Mouse (Mus musculus) activated CD4-positive, CD25-positive, alpha-beta regulatory T cell, adult 4 months (primary cell): ENCODE results near the gene Zmiz1. TPM values are rescaled to one million over a fixed set of nuclear protein-coding genes. Genes with fewer than 3 reads are reported as not detected.

Experiments used
- ATAC-seq: one replicate; pipeline ENCODE4 v1.8.0; 2017
- polyA plus RNA-seq, 2 experiments: library from polyadenylated mRNA; unstranded; fragments of 100-300 nt; shearing (Covaris generic); gene quantifications; one replicate each; pipeline ENCODE4 v1.2.1; 2017

Zmiz1 gene
- polyA plus RNA-seq, 2 experiments from 2014 or later = 23.8 to 27.9 TPM

- ATAC-seq = no peak
Measured at GRCm38 (mm10) chr14:25515924-25516323, 56.9 kb downstream of the Zmiz1 start.

GRCm38 (mm10) chr14:25516640-25517591, 57.9 kb downstream of the Zmiz1 start:
- ATAC-seq = peak; percentile 92

- no peak for ATAC-seq
Measured at GRCm38 (mm10) chr14:25518645-25519044, 59.7 kb downstream of the Zmiz1 start.

DNA sequence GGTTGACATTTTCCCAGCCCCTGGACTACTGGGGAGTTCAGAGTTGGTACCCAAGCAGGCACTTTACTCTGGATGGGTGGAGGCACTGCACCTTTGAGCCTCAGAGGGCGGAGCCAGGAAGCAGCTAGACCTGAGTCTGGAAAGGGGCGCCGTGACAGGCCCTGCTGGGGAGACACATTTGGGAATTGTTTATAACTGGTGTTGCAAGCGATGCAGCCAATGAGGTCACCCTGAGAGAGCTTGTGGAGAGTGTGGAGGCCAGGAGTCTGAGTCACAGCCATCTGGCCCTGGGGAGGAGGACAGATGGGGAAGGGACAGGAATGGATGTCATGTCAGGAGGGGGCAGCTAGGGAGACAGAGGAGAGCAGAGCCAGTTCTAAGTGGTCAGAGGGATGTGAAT, 60.7 kb downstream of the Zmiz1 start:
- no peak for ATAC-seq

DNA sequence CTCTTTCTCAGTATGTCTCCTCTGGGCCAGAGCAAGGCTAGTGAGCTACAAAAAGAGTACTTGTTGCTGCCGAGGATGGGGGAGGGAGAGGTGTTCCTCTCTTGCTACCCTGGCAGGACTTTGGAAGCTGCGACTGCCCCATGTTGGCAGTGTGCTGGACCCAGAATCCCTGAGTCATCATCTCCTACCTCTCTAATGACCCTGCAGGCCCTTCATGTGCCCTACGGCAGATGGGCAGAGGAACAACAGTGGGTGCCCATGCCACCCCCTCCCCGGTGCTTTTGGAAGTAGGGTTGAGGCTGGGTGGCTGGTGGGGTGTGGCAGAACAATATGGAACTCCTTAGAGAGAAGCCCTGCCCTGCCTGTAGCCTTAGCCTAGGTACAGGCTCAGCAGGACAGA, 61.6 kb downstream of the Zmiz1 start:
- no peak for ATAC-seq

DNA sequence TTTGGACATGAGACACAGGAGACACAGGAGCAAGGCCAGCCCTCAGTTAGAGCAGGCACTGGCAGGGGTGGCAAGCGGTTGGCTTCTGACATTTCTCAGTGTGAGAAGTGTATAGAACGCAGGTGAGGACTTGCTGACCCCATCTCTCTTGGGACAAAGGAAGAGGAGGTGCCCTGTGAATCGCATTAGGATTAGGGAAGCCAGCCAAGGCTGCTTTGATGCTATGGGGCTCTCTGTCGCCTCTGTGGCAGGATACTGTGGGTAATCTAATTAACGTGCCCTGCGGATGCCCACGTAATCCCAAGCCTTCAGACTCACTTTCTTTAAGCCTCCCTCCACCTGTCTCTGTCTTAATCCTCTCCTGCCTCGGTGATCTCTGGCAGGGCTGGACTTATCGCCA, 62.0 kb downstream of the Zmiz1 start:
- no peak for ATAC-seq

DNA sequence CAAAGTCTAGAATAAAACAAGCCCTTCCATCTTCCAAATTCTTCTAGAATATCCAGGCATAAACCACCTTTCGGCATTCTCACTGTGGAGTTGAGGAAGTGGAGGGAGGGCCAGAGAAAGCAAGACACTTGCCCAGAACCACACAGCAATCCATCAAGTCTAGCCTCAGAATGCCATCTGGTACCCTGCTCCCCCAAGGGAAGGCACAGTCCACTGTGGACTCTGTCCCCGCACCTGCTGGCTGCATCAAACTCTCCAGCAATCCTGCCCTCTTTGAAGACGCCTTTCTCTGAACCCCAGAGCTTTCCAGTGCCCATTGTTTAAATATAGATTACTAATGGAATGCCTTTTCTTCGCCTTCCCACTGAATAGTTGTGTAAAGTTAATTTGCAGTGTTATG, 62.5 kb downstream of the Zmiz1 start:
- ATAC-seq = no peak

DNA sequence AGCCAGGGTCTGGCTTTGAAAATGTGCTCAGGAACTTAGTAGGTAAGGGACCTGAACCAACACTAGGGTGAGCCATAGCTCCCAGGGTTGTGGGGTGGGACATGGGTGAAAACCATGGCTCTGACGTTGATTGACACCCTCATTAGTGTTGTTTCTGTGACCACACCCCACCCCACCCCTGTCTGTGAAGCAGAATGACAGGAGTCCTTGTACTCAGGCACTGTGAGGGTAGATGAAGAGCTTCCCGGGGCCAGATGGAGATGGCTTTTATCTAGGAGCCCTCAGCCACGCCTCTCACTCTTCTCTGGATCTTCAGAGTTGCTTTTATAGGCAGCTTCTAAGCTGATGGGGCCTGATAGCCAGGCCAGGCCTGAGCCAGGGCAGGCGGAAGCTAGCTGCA, 63.4 kb downstream of the Zmiz1 start:
- ATAC-seq = no peak

GRCm38 (mm10) chr14:25523230-25524110, 64.5 kb downstream of the Zmiz1 start:
- no peak for ATAC-seq

DNA sequence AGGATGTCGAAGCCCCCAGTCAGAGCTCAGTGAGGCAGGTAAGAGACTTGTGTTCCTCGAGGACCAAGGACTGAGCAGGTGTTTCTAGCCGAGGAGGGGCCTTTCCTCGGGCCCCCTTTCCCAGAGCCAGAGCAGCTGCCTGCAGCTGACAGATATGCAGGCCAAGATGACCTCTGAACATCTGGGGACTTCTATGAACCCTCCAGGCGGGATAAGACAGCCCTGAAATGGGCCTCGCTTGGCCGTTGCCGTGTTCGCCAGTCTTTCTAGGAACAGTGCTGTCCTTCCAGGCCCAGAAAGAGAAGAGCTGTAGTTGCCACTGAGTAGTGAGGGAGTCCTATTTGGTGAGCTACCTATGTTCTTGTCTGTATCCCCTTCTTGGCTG, 65.1 kb downstream of the Zmiz1 start:
- ATAC-seq = no peak

DNA sequence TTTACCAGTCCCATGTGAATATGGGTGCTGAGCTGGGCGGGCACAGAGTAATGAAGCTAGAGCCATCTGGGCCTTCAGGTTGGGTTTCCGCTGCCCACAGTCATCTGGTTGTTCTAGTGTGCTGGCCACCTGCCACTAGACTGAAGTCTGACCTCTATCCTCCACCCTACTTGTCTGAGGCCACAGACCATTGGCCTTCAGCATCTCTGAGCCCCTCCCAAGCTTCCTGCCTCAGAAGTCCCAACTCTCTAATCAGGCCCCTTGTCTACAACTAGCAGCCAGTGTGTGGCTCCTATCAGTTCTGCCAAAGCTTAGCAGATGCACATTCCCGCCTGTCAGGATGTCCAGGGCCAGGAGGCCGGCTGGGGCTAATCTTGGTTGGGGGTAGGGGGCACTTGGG, 65.9 kb downstream of the Zmiz1 start:
- no peak for ATAC-seq

DNA sequence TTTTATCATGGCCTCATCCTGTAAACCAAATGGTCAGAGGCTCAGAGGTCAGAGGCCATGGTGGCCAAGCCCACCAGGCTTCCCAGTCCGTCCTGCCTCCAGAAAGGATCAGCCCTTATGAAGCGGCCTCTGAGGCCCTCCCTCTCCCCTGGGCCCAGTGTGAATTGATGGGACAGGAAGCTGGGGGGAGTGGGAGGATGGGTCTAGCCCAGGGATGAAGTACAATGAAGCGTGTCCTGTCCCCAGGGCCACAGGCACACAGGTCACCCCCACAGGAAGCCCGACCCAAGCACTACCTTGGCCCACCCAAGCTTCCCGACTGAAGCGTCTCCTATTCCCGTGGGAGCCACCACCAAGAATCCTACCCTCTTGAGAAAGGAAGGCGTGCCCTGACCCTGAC, 66.7 kb downstream of the Zmiz1 start:
- no peak for ATAC-seq

- ATAC-seq = no peak
Measured at GRCm38 (mm10) chr14:25526872-25527271, 67.9 kb downstream of the Zmiz1 start.

DNA sequence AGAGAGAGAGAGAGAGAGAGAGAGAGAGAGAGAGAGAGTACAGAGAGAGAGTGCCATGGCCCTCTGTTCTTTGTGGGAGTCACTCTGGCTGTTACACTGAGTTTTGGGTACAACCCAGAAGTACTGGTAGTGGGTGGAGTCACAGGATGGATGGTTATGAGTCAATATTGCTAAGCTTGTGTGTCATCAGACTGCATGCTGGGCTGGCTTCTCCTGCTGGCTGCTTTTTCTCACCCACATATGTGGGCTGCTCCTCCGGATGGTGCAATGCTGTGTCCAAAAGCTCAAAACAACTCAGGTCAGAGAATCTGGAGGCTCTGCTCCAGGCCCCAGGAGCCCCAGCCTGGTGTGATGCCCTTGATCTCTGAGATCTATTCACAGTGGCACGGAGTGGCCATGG, 68.3 kb downstream of the Zmiz1 start:
- peak; percentile 97 for ATAC-seq

- ATAC-seq = no peak
Measured at GRCm38 (mm10) chr14:25530342-25530741, 71.4 kb downstream of the Zmiz1 start.

DNA sequence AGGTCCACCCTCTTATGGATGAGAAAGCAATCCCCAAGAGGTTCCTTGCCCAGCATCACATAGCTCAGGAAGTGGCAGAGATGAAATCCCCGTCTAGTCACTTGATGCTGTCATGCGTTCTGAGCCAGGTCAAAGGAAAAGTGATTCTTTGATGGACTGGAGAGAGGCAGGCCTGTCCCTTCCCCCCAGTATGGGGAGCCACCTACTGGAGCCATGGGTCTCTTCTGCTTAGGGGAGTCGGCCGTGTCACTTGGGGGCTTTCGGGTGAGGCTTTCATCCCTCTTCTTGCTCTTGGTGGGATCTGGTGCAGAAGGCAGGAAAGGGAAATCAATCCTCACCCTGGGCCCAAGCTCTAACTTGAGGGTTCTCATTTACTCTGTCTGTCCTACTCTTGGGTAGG, 71.8 kb downstream of the Zmiz1 start:
- ATAC-seq = no peak

GRCm38 (mm10) chr14:25533010-25533409, 74.0 kb downstream of the Zmiz1 start:
- ATAC-seq = no peak

DNA sequence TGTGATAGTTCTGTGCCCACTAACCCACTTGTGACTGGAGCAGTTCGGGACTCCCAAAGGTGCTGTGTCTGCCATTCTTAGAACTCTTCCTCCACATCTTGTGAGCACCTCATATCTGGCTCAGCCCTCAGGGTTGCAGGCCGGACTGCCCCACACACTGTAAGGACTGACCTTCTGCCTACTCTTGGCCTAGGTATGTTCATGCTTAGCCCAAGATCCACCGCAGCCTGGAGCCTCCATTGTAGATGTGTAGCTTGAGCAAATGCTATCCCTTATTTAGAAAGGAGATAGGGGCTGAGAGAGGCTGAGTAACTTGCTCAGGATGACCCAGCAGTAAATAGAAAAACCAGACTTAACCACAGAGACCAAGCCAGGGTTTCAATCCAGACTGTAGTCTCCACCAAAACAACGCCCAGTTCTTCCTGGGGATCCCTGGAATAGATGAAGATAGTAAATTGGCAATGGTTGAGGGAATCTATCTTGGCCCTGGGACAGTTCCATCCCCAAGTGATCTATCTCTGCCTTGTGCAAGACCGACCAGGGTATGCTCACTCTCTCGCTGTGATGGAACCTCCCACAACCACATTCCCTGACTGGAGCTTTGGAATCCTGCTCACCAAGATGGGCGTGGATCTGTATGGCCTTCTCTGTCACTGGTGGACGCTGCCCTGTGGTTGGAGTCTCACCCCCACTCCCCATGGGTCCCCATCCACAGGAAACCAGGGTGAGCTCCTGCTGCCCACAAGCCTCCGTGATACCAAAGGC, 74.8 kb downstream of the Zmiz1 start:
- ATAC-seq = no peak

GRCm38 (mm10) chr14:25534396-25534769, 75.4 kb downstream of the Zmiz1 start:
- ATAC-seq = no peak

DNA sequence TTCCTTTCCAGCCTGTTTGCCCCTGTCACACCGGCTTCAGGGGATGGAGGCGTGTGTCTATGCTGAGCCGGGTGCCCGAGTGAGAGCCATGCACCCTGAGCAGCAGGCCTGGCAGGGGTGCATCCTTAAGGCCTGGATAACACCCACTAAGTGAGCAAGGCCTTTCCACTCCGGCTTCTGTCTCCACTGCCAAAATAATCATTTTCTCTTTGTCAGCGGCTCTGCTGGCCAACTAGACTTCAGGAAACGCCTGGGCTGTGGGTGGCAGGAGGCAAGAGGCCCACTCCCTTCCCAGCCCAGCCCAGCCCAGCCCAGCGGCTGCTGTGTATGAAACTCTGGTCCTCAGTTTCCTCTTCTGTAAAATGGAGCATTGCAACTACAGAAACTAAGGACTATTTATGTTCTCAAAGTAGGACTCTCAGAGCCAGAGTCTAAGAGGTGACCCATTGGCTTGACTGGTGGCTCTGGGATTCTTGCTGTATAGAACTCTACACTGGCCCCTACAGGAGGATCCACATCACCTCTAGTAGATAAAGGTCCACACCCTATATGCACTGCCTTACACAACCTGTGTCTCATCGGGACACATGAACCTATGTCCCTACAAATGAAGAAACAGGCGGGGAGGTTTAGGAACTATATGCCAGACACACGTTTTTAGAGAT, 76.1 kb downstream of the Zmiz1 start:
- ATAC-seq = no peak

GRCm38 (mm10) chr14:25535583-25535943, 76.6 kb downstream of the Zmiz1 start:
- no peak for ATAC-seq

DNA sequence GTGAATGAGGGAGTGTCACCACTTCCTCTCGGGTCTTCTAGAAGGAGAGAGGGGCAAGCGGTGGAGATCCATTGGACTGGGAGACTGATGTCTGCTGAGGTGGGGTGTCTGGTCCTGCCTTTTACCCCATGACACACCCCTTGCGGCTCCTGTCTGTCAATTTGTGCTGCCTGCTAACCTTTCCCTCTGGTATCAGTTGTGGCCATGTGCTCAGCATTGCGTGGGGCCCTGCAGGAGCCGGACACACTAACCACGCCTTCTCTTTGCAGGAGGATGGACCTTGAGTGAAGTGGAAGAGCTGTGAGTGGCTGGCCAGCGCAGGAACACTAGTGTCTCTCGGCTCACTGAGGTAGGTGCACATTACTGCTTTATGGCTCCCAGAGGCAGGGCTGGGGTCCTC, 77.5 kb downstream of the Zmiz1 start:
- ATAC-seq = no peak
